21 mouse cellular contexts compared by ENCODE assay signal in the genomic region with DNA sequence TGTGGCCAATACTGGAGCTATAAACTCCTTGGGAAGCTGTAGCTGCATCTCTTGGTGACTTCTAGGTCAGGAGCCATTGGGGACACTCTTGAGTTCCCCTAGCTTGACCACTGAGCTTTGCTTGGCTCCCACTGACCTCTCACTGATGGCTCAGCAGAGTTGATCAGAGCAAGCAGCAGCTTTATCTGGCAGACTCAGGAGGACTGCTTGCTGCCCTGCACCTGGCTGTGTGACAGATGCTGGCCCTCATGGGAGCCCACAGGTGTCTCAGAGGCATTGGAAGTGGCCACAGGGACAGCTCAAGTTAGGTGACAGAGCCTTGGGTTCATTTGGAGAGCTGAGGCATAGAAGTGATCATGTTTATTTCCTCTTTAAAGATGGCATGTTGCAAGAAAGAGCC.
"Had no signal": no experiment of that assay in that cellular context is flagged by ENCODE, and none has a peak within 500 bp of the region (broad histone marks: within the 10 kb centered on the region; RNA-seq: fewer than 3 reads in every experiment).

No protein-coding gene starts in this region.

- H3K4me3 ChIP-seq: gastrocnemius, adult 2 months; heart, adult 2 months; heart, embryonic 13.5 days; heart, embryonic 15.5 days; hindbrain, embryonic 13.5 days; hindbrain, embryonic 15.5 days; kidney, embryonic 15.5 days; limb, embryonic 13.5 days; limb, embryonic 15.5 days; liver, embryonic 12.5 days had no signal

- DNase-seq: gastrocnemius, adult 2 months; gastrocnemius, postnatal 14 days; heart, adult 2 months; heart, postnatal 14 days; kidney, adult 11 months; kidney, adult 2 months; kidney, adult 9 months; kidney, postnatal 14 days; layer of hippocampus, postnatal 36 days; left cerebral cortex, postnatal 4 days had no signal

- H3K4me1 ChIP-seq: hindbrain, embryonic 13.5 days; hindbrain, embryonic 15.5 days had no signal

- H3K27ac ChIP-seq: heart, adult 2 months; heart, embryonic 13.5 days; heart, embryonic 15.5 days; hindbrain, embryonic 13.5 days; hindbrain, embryonic 15.5 days; hindbrain, postnatal 0 days; kidney, embryonic 15.5 days; kidney, postnatal 0 days; limb, embryonic 13.5 days; limb, embryonic 15.5 days; liver, embryonic 12.5 days; liver, embryonic 14.5 days had no signal
